Mouse (Mus musculus) spleen, postnatal 10 days (tissue): ENCODE data around the gene Dnah11.

ENCODE experiments used
- DNase-seq, 2 experiments: peaks; one replicate each; pipeline ENCODE4 v3.0.0; 2021 to 2022; ENCODE audit warnings: low spot score in 2 of 2

Gene Dnah11

DNA sequence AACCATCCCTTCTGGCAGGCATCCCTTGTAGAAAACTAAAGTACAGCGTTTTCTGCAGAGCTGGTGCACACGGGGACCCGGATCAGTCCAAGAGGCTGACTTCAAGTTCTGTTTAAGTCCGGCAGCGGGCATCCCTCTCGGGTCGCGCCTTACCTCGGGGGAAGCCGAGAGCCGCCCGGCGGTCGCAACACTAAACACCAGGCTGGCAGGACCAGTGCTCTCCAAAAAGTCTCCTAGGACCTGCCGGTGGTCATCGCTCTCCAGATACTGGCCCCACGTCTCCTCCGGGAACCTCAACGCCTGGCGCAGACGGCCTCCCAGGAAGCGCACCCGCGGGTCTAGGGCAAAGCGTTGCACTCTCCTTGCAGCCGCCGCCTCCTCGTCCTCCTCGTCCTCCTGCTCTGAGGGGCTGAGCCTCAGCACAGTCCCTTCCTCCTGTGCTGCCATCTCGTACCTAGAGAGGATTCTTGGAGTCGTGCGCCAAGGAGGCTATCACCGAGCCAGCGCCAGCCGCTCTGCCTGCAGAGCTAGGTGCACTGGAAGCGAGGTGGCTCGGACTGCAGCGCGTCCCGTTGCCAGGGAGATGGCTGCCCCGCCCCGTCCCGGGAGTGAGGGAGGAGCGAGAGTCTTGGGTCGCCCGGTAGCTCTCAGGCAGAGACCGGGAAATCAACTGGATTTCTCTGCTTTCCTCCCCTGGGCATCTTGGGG is at the start of gene Dnah11:
TSS of gene Dnah11 (minus strand) at position 658 of the 708 bp plus-strand sequence.
- DNase-seq, result peak; percentile 47 to 79

DNA sequence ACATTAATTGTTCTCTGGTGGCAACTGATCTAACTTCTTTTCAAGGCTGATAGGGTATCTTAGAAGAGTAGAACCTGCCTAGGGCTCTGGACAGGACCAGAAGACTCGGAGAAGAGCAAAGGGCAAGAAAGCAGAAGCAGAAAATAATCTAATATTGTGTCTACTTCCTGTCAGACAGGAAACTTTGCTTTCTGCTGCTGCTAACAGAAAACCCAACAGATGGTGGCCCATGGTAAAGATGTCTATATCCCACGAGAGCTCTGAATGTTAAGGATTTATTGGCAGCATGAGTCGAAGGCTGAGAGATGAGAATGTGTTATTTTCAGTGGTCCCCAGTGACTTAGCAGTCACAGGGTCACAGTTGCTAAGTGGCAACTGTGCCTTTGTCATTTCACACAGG is 22.3 kb upstream of the Dnah11 start:
- DNase-seq, result no peak

DNA sequence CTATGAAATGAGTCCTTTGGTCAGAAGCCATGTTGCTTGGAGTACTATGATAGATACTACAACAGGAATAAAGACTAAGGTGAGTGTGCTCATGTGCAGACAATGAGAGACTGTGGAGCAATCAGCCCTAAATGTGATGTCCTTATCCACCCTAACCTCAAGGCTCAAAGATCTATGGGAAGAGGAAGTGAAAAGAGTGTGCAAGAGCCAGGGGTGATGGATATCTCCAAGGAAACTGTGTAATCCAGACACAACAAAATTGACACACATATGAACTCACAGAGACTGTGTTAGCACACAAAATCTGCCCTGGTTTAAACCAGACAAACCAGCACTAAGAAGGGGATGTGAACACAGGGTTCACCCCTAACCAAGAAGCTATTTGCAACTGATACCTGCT is 21.2 kb upstream of the Dnah11 start:
- no peak for DNase-seq

GRCm38 (mm10) chr12:118212163-118212562 is 13.3 kb upstream of the Dnah11 start:
- DNase-seq, result no peak

DNA sequence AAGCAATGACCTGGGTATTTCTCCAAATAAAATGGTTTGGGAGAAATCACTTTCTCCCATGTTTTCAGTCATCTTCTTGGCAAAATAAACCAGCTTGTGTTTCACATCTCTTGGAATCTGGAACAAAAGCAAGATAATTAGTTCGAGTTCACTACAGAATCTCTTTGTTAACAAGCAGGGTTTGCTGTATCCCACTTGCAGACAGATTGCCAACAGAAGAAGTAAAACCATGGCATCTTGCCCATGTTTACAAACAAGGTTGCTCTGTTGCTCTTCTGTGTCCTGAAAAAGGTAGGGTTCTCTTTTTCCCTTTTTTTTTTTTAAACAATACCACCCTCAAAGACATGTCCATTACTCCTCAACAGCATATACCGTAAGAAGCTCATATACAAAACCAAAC is 2.3 kb downstream of the Dnah11 start:
- no peak for DNase-seq

DNA sequence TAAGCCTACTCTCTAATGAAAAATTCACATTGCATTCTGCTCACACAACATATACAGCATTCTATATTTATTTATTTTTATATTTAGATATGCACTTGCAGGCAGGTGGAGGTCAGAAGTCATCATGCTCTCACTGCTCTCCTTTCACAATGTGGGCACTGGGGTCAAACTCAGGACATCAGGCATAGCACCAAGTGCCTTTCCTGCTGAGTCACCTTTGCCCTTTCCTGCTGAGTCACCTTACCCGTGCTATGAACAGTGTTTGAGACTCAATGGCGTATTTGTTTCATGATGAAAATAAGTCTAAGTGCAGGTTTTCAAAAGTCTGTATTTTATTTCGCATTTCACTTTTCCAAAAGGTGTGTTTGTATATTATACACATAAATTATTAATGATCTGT is 9.3 kb downstream of the Dnah11 start:
- DNase-seq, result no peak

GRCm38 (mm10) chr12:118187663-118188062 is 11.2 kb downstream of the Dnah11 start:
- DNase-seq, result no peak

DNA sequence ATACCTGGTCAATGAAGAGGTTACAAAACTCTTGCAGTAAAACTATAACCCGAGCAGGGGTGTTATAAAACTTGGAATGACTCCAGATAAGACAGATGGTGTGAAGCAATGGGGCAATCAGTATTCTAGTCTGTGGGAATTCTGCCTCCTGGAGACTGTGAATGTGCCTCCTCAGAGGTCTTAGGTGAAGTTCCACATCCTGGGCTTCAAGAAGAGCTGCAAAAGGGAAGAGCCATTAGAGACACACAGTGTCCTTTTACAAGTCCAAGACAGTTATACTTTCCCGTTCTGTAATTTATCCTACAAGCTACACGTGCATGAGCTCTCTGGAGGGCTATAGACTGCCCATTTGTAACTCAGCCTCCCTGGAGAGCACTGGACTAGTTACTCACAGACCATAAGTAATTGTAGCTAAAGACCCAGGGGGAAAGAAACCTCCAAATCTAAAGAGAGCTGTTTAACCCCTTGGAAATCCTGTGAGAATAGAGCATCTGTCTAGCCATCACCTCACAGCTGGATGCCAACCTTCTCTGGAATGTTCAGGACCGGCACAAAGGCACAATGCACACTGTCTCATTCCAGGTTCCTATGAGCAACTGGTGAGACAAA is 11.9 kb downstream of the Dnah11 start:
- DNase-seq, result no peak

DNA sequence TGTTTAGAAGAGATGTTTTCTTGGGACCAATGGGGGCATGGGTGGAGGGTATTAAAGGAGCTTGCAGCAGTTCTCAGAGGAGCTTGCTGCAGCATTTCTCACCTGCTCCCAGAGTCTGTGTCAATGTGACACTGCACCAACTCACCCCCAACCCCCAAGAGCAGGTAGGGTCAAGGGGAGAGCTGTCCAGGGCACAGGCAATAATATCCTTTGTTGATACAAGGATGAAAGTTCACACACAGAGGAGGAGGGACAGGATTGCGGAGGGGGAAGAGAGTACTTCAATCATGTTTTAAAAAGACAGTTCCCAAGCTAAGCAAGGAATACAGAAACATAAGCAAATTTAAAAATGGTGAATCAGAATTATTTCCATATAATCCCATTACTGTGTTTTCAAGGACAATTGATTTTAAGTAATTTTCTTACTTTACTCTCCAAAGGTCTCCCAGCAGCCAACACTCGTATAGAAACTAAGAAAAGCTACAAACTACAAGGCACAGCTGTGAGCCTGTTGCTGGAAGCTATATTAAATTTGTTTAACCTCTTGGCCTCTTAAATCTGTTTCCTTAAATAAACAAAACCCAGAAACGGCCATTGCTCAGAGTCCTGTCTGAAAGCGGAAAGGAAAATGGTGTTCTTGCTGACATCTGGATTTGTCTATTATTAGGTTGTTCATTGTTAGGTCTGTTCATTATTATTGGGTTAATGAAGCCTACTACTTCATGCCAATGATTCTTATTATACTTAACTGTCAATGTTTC is 12.5 kb downstream of the Dnah11 start:
- DNase-seq, result no peak

DNA sequence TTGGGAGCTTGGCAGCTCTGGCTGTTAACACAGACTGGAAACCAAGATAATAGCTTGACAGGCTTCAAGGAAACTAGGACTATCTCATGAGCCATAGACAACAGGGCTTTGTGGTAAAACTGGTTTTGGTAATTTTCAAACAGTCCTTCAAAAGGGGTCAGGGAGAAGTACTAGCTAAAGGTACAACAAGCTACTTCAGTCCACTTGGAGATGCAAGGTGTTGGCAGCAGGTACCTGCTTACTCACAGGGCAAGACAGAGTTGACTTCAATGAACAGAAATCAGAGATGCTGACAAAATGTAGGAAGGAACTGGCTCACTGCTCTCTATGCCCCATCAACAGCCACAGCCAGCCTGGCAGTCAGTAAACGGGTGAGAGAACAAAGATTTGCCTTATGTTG is 14.1 kb downstream of the Dnah11 start:
- DNase-seq, result no peak

DNA sequence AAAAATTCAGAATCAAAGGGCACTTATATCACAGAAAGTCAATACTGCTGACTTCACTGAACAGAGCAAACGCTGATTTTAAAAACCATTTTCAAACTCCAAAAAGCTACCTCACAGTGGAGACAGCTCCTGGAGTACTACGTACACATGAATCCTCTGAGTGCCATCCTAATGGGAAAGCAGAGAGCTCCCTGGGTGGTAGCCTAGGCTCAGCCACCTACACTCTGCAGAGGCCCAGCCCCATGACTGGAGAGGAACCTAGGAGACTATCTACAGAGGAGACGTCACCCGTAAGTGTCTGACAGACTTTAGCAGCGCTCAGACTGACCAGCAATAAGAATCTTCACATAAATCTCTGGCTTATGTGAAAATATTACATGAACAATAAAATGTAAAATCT is 21.1 kb downstream of the Dnah11 start:
- DNase-seq, result no peak

GRCm38 (mm10) chr12:118164785-118165184 is 34.1 kb downstream of the Dnah11 start:
- no peak for DNase-seq

DNA sequence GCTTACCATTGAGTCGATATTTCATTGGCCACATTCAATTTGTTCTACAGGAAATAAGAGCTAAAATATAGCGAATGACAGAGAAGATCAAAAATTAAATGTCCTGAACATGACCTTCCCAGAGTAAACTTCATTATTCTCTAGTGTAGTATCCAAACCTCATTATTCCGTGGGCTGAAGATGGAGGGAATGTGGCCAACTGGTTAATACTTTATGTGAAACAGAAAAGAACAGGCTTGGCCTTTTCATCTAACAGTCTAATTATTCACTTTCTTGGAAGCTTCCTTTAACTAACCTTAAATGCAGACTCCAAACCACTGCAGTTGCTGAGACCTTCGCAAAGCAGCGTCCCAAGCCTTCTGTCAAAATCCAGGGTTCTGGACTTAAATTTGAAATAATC is 41.9 kb downstream of the Dnah11 start:
- no peak for DNase-seq

- no peak for DNase-seq
These were observed 51.3 kb downstream of the Dnah11 start for GRCm38 (mm10) chr12:118147521-118148033.

GRCm38 (mm10) chr12:118128116-118128515 is 70.7 kb downstream of the Dnah11 start:
- no peak for DNase-seq

- DNase-seq, result no peak
These were observed 79.2 kb downstream of the Dnah11 start for GRCm38 (mm10) chr12:118119668-118120067.

- no peak for DNase-seq
These were observed 86.2 kb downstream of the Dnah11 start for GRCm38 (mm10) chr12:118112599-118112998.

GRCm38 (mm10) chr12:118111896-118112295 is 86.9 kb downstream of the Dnah11 start:
- DNase-seq, result no peak

GRCm38 (mm10) chr12:118107719-118108118 is 91.1 kb downstream of the Dnah11 start:
- no peak for DNase-seq

GRCm38 (mm10) chr12:118104520-118104919 is 94.3 kb downstream of the Dnah11 start:
- DNase-seq, result no peak

GRCm38 (mm10) chr12:118099694-118100093 is 99.1 kb downstream of the Dnah11 start:
- DNase-seq, result no peak

DNA sequence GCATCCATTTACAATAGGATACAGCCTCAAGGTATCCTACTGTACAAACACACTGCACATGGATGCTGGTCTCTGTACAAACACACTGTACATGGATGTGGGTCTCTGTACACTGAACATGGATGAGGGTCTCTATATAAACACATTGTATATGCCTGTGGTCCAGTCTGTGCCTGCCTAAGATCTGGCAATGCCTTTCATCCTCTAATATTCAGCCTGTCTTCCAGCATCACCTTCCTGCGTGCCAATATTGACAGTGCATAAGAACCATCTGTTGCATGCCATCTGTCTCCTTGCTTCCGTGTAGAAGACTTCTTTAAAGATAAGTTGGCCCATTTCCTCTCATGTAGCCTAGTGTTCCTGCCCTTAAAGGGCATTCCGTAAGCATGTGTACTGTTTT is 100.6 kb downstream of the Dnah11 start:
- no peak for DNase-seq

DNA sequence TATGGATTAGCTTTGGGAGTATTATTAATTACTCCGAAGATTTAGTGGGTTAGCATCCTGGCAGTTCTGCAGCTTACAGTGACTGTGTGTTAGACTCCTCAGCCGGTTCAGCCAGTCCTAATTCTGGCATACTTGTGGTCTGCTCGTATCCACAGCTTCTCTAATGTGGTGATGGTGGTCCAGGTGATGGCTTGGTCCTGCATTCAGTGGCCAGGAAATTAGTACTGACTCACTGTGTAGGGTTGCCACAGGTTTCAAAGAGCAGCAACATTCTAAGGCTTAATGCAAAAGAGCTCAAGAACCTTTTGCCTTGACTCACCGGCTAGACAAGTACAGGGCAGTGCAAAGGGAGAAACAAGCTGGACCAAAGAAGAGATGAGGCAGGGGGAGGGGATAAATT is 103.9 kb downstream of the Dnah11 start:
- no peak for DNase-seq
